Mouse (Mus musculus): ENCODE measurements around the gene Nek7.

Gene Nek7

DNA sequence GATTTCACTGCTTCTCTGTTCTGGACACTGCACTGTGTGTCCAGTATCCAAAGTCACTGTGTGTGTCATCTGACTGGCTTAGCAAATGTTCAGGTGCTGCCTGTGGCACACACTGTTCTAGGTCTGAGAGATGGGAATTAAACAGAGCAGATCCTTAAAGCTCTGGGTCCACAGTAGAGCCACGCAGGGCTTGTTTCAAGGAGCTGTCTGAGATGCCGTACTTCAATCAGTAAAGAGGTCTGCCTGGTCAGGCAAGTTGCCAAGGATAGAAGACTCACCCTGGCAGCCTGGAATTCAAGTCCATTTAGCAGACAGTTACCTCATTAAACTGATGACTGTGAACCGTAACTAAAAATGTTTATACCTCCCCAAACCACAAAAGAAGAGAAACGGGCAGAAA lies 112.9 kb downstream of the Nek7 start:
- DNase-seq = peak; percentile 60

DNA sequence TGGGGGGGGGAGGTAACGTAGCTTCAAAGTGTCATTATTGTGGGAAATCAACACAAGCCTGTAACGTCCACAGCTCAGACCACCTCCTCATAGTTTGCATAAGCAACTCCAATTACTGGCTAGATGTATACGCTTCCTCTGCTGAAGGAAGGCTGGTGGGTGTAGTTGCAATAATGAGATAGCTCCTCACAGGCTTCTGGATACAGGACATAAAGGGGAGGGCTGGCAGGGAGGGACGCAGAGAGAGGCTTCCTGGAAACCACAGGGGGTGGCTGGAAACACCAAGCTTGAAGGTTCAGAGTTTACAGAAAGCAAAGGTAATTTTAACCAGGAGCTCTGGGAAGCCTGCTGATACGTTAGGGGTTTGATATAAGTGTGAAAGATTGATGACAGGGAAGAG lies 115.7 kb downstream of the Nek7 start:
- no peak for DNase-seq

DNA sequence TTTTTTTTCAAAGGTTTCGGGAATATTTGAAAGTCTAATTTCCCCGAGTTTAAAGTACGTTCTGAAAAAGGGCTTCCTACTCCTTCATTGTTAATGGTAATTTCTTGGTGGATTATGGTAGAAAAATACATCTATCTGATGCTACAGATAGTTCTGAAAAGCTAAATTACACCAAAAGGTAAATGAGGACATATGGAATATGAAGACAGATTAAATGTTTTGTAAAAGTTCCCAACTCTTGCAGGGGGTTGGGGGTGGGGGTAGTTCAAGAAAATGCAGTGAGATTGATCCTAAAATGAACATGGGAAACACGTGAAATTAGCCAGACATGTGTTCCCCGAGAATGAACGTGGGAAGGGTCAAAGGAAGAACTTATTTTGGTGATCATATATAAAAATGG lies 119.2 kb downstream of the Nek7 start:
- no peak for DNase-seq

DNA sequence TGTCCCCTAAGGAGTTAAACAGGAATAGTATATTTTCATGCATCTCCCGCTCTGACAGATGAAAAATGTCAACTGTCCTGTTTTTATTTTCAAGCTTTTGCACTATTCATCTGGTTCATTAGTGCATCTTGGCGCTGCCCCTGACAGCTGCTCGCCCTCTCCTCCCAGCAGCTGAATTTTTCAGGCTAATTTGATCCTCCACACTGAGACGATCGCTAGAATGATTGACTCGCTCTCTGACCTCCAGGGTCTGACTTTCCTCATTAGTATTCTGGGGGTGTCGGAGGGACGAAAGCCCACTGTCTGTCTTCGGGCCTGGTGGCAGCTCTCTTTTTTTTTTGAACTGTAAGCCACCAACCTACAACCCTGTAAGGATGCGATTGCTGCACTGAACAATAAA lies 119.8 kb downstream of the Nek7 start:
- DNase-seq = no peak

DNA sequence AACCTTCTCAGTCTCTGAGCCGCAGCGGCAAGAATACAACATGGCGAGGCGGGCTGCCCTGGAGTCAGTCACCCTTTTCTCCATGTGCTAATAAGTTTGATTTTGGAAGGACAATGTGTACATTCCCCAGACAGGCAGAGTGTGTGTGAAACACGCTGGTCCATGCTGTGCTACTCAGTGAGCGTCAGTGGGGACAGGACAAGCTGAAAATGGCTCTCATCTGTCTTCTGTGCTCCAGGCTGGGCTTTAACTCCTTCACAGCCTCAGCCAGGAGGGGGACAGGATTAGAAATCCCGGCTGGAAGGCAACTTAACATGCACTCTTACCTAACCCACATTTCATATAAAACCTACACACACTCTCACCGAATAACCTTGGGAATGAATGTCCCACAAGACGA lies 120.5 kb downstream of the Nek7 start:
- DNase-seq = no peak

DNA sequence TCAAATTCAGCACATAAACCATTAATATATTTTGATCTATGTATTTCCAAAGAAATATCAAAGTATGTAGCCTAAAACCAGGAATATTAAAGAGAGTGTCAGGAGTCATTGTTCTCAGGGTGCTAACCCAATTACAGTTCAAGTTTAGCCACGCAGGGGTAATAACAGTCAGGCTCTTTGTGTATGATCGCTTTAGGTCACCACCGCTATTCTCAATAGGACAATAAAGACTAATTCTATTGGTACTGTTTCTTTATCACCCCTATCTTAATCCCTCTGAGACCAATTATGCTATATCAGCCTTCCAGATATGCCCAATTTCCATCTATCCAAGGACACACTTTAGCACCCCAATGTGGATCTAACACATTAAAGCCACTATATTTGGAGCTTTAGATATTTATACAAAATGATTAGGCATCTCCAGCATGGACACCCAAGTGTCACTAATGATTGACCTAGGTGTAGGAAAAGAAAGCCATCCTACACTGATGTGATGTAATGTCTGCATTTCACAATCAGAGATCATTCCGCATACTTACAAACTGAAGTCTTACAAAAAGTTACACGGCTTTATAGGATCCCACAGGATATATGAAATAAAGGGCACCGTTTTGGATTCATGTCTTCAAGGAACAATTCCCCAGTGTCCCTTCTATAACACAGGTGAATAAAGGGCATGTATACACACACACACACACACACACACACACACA lies 128.4 kb downstream of the Nek7 start:
- DNase-seq = no peak

DNA sequence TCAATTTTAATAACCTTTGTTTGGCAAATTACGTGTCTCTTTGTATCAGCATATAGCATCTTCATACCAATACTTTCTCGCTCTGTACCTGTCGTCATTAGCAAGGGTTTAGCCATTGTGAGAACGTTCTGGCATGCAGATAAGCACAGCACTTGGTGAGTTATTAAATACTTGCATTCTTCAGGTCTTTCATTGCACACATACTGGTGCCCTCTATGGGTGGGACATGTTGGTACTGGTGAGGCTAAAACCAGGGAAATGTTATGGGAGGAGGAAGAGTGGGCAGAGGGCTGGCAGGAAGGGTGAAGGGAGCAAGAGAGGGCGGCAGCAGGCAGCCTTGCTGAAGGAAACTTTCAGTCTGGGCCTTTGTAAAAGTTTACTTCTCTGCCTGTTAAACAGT lies 132.4 kb downstream of the Nek7 start:
- no peak for DNase-seq

DNA sequence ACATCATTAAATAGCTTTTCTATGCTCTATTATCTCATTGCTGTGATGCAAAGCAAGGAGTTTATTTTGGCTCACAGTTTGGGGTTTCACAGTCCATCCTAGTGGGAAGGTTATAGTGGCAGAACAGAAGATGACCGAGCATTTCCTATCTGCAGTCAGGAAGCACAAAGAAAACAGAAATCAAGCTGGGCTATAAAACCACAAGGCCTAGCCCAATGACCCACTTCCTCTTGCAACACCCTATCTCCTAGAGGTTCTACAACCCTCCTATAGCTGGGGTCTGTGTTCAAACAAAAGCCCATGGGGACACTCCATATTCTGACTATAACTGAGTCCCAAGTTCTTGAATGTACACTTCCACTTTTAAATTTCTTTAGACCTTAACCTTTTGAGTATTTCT lies 139.2 kb downstream of the Nek7 start:
- no peak for DNase-seq

DNA sequence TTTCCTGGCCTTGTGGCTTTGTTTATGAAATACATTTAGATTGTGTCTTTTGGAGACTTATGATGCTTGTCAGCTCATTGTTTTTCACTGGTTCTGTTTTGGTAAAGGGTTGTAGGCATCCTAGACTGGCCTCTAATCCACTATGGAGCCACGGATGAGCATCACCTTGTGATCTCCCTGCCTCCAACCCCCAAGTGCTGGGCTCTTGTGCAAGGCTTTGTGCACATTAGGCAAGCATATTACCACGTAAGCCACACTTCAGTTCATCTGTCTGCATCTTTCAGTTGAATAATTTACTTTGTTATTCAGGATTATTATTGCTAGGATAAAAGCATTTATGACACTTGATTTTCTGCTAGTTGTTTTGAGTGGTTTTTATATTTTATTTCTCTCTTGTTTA lies 154.6 kb downstream of the Nek7 start:
- DNase-seq = no peak

DNA sequence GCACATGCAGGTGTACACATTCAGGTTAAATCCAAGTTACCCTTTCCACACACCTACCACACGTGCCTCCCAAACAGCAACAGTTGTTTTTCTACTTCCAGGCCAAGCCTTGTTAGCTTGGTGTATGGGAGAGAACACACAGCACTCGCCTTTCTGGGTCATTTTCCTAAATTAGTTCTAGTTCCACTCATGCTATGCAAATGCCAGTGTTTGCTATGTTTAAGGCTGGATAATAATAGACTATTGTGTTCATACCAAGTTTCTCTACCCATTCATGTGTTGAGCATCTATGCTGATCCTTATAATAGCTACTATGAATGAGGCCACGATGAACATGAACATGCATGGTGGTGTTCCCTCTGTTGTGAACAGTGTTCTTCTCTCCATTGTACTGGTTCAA lies 158.5 kb downstream of the Nek7 start:
- no peak for DNase-seq

DNA sequence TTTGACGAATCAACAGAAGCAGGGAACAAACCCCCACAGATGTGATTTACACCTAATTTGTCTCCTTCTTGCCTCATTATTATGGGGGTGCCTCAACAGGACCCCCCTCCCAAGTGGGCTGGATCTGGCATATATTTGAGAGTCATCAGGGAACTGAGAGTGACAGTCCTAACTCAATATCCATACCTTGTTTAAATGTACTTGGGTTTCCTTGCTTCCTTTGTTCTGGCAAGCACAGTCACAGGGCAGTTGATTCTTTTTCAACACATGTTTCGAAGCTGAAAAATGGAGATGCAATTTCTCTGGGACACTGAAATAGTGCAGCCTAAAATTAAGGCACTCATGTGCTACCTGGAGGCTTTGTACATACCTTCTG lies 170.5 kb downstream of the Nek7 start:
- DNase-seq = no peak

DNA sequence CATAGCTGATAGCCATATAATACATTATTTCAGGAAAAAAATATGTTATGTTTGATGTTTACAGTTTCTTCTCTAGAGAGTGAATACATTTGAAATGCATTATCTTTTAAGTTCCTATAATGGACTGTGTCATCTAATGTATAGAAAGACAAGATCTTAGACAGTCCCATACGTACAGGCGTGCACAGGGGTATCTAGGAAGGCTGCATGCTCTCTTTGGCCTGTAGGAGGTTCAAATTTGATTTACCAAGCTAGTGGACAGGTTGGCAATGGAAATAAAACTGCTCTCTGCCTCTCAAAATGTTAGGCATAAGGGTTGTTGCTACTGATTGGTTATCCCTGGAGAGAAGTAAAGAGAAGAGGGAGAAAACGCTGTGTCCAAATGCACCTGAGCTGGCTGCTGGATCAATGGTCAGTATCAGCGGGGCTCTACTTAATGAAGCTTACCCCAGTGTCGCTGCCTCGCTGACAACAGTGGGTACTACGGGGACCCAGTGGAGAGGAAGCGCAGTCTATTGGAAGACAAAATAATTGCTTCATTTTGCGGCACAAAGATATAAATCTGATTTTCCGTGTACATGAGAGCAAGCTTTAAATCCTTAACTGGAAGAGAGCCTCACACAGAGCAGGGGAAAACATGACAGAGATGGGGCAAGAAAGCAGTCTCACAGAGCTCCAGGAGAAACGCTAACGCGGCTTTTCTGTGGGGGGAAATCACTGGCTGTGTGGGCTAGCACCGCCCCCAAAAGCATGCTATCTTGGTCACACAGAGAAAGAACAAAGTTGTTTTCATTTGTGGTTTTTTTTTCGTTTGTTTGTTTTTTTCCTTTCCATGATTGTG lies 171.1 kb downstream of the Nek7 start:
- no peak for DNase-seq

DNA sequence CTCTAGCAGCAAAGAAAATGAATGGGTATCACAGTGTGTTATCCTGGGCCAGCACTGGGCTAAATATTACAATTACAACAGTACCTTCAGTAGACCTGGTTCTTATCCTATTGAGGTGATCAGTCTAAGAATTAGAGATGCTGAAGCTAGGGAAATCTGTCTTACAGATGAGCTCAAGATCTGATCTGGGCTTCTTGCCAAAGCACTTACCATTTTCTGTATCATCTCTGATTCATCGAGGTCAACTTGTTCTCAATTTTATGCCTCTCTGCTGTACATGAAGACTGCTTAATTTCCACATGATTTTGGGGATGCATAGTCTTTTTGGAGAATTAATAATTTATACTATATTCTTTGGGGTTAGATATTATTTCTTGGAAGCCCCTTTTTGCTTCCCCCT lies 173.1 kb downstream of the Nek7 start:
- no peak for DNase-seq

All from kidney, adult 18-20 months (tissue).